Mouse (Mus musculus): Measurements from ENCODE around the gene Kalrn. TPM values are rescaled to one million over a fixed set of nuclear protein-coding genes. Genes with fewer than 3 reads are reported as not detected.

Kalrn gene
- 2.0 TPM for polyA plus RNA-seq (2014; fragmentation: Illumina TruSeq; extraction: RNeasy Lipid Tissue Mini Kit (QIAGEN cat#74804); ENCODE audit: low read depth, low replicate concordance)

GRCm38 (mm10) chr16:34573151-34573802 is at the start of gene Kalrn:
Gene Kalrn (minus strand): TSS chr16:34573532.

DNA sequence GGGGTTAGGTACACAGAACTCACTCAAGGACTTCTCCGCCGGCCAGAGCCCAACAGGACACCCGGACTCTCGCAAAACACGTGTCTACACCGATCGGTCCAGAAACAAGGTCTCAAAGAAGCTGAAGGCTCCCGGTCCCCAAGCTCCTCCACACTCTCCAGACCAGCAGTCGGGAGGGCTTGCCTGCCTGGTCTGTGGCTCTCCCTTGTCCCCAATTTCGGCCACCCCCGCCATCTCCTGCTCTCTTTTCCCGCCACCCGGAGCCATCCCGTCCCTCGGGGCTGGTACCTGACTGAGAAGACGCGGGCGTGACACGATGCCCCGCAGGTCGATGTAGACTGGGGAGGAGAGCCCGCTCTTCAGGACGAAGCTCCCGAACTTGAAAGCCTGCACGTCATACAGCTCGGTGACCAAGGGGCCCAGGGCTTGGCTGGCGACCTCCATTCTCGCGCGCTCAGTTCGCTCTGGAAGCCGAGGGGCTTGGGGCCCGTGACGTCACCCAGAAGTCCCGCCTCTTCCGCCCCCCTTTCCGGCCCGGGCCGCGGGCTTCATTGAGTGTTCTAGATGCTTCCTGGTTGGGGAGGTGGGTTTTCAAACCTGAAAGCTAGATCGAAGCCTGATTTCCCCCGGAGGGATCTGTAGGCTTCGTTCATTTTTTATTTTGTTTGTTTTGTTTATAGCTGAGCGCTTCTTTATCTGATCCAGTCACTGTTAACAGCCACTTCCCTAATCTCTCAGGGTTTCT is 606.6 kb downstream of the Kalrn start, which contains the start of gene Umps:
Gene Umps, minus strand, starts transcription at position 501 of the 745 bp plus-strand sequence.

Other genes with a start within 250 kb of the Kalrn start
- not detected for gene Ropn1, start 76.4 kb upstream of the Kalrn start, polyA plus RNA-seq (2014; fragmentation: Illumina TruSeq; extraction: RNeasy Lipid Tissue Mini Kit (QIAGEN cat#74804); ENCODE audit: low read depth, low replicate concordance)
- gene Ccdc14, start 117.1 kb upstream of the Kalrn start, polyA plus RNA-seq (2014; fragmentation: Illumina TruSeq; extraction: RNeasy Lipid Tissue Mini Kit (QIAGEN cat#74804); ENCODE audit: low read depth, low replicate concordance), result 3.0 TPM
- 23.3 TPM for gene Mylk, start 171.7 kb upstream of the Kalrn start, polyA plus RNA-seq (2014; fragmentation: Illumina TruSeq; extraction: RNeasy Lipid Tissue Mini Kit (QIAGEN cat#74804); ENCODE audit: low read depth, low replicate concordance)